9 mouse cellular contexts compared by ENCODE assay signal in the genomic region with DNA sequence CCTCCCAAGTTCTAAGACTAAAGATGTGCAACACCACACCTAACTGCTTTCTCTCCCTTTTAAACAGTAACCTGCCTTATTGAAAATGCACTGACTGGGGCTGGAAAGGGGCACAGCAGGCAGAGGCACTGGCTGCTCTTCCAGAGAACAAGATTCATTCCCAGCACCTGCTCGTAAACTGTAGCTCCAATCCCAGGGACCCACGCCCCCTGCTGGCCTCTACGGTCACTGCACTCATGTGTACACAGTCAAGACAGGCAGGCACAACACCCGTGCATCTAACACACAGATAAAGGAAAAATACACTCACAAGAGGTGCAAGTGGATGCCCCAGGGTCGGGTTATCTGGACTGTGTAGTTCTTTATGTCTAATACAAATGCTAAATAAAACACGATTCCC. TPM values are rescaled to one million over a fixed set of nuclear protein-coding genes. Genes with fewer than 3 reads are reported as not detected.
DNase-seq lines count a peak whose midpoint lies in the region; ATAC-seq and TF ChIP-seq lines count a peak whose summit lies in the region.
"Had no signal": no experiment of that assay in that cellular context is flagged by ENCODE, and none has a peak within 500 bp of the region (broad histone marks: within the 10 kb centered on the region; RNA-seq: fewer than 3 reads in every experiment).

No protein-coding gene starts in this region.

- ATAC-seq in kidney, embryonic 14.5 days (ENCODE audit: low FRiP score, low TSS enrichment), result no peak
- ATAC-seq in erythroblast, adult 5-6 weeks (replicated peaks; ENCODE audit: low FRiP score, poor library complexity, severe bottlenecking), result peak; percentile 83

- no peaks in the 10 kb centered on the region for H3K4me1 ChIP-seq in kidney, adult 2 months (ENCODE audit: control insufficient read depth, insufficient read depth, low read length)
- H3K4me1 ChIP-seq in kidney, embryonic 14.5 days (ENCODE audit: control insufficient read depth, insufficient read depth, low read length), result no peaks in the 10 kb centered on the region
- H3K4me1 ChIP-seq: midbrain, embryonic 12.5 days had no signal

- H3K36me3 ChIP-seq in kidney, adult 2 months (ENCODE audit: control insufficient read depth, insufficient read depth, low read length), result no peaks in the 10 kb centered on the region
- H3K36me3 ChIP-seq in kidney, embryonic 14.5 days (ENCODE audit: control insufficient read depth, insufficient read depth, low read length), result peaks cover 3% of the 10 kb centered on the region; the same call in 1 of the 2 replicates
- H3K36me3 ChIP-seq: midbrain, embryonic 12.5 days had no signal

- H3K4me3 ChIP-seq in kidney, adult 2 months (ENCODE audit: insufficient read depth, low read depth, low read length), result no peak overlapping the region
- no peak overlapping the region for H3K4me3 ChIP-seq in kidney, embryonic 14.5 days (ENCODE audit: low read length)
- H3K4me3 ChIP-seq: midbrain, embryonic 12.5 days had no signal

- H3K27me3 ChIP-seq in kidney, adult 2 months (replicated peaks; ENCODE audit: control insufficient read depth, insufficient read depth, low read length), result no peaks in the 10 kb centered on the region
- H3K27me3 ChIP-seq in kidney, embryonic 14.5 days (ENCODE audit: control insufficient read depth, insufficient read depth, low read length), result no peaks in the 10 kb centered on the region
- H3K27me3 ChIP-seq: midbrain, embryonic 12.5 days had no signal

- TF ChIP-seq POLR2A in kidney, adult 2 months (IDR thresholded peaks at IDR 0.05; ENCODE audit: low read depth, low read length), result no peak

- no peak overlapping the region for H3K9ac ChIP-seq in kidney, embryonic 14.5 days (ENCODE audit: low read depth, low read length)
- H3K9ac ChIP-seq: midbrain, embryonic 12.5 days had no signal

- H3K27ac ChIP-seq in kidney, adult 2 months (ENCODE audit: insufficient read depth, low read depth, low read length), result no peak overlapping the region
- no peak overlapping the region for H3K27ac ChIP-seq in kidney, embryonic 14.5 days (ENCODE audit: low read depth, low read length)
- H3K27ac ChIP-seq: midbrain, embryonic 12.5 days had no signal

- no peaks in the 10 kb centered on the region for H3K9me3 ChIP-seq in kidney, embryonic 14.5 days (ENCODE audit: control insufficient read depth, low read length)
- H3K9me3 ChIP-seq: midbrain, embryonic 12.5 days had no signal

- peak; percentile 69 for DNase-seq in kidney, adult 2 months
- peak; percentile 84 for DNase-seq in ES-CJ7 (ENCODE audit: low read depth, low spot score)
- peak; percentile 74 for DNase-seq in adrenal gland, postnatal 10 days
- DNase-seq in lung, postnatal 14 days, result peak; percentile 51
- DNase-seq in testis, postnatal 10 days (ENCODE audit: low spot score), result peak; percentile 81

- 71% methylated on average over 6 of the region's 6 CpGs for WGBS in kidney, adult 2 months
- 69% methylated on average over 6 of the region's 6 CpGs for WGBS in kidney, embryonic 14.5 days

- TF ChIP-seq CTCF in kidney, adult 2 months (conservative IDR thresholded peaks at IDR 0.05; ENCODE audit: insufficient read depth, insufficient read length, low read depth, low read length), result peak; percentile 82

- no peak overlapping the region for H3K4me2 ChIP-seq in kidney, embryonic 14.5 days (replicated peaks; ENCODE audit: low read depth, low read length)
- H3K4me2 ChIP-seq: midbrain, embryonic 12.5 days had no signal

RNA-seq across cellular contexts. Expression of a gene that starts 31.7 kb away (rescaled TPM):
- 24.5 and 25.9 TPM in 2 replicates for polyA plus RNA-seq in kidney, adult 2 months (2012; rRNA removed)
- 65.9 and 79.1 TPM in 2 replicates for polyA plus RNA-seq in kidney, embryonic 14.5 days (2014; fragmentation: Nextera tagmentation; extraction: Ambion mirVana)
- total RNA-seq in adrenal gland, postnatal 10 days (2021), result 10 to 100 TPM; 77.0 to 81.8 TPM
- total RNA-seq in erythroblast, adult 5-6 weeks (2015; ENCODE audit: low replicate concordance), result 28.8 and 41.3 TPM in 2 replicates
- total RNA-seq in erythroblast, adult 5-6 weeks (2017; ENCODE audit: low replicate concordance), result 3.8 and 4.3 TPM in 2 replicates

RNA-seq across cellular contexts. Expression of a gene that starts 35.5 kb away (rescaled TPM):
- 19.4 and 20.6 TPM in 2 replicates for polyA plus RNA-seq in kidney, adult 2 months (2012; rRNA removed)
- 17.5 and 23.7 TPM in 2 replicates for polyA plus RNA-seq in kidney, embryonic 14.5 days (2014; fragmentation: Nextera tagmentation; extraction: Ambion mirVana)
- 1 to 10 TPM; 6.3 to 6.8 TPM for total RNA-seq in adrenal gland, postnatal 10 days (2021)
- total RNA-seq in erythroblast, adult 5-6 weeks (2015; ENCODE audit: low replicate concordance), result 0.63 TPM in 1 of 2 replicates, not detected in the other
- total RNA-seq in erythroblast, adult 5-6 weeks (2017; ENCODE audit: low replicate concordance), result not detected in 2 replicates

RNA-seq across cellular contexts. Expression of a gene that starts 54.9 kb away (rescaled TPM):
- polyA plus RNA-seq in kidney, adult 2 months (2012; rRNA removed), result not detected in 2 replicates
- polyA plus RNA-seq in kidney, embryonic 14.5 days (2014; fragmentation: Nextera tagmentation; extraction: Ambion mirVana), result 0.43 and 0.55 TPM in 2 replicates
- not detected for total RNA-seq in adrenal gland, postnatal 10 days (2021)
- total RNA-seq in erythroblast, adult 5-6 weeks (2015; ENCODE audit: low replicate concordance), result not detected in 2 replicates
- not detected in 2 replicates for total RNA-seq in erythroblast, adult 5-6 weeks (2017; ENCODE audit: low replicate concordance)
- total RNA-seq: heart, adult 18-20 months had no signal

Comparison
In these comparisons a context has a peak if more than half of its experiments do, and no peak if none do; other contexts are left out.
1. RNA of a gene that starts 35.5 kb away (total RNA-seq): 6.3 to 6.8 TPM in adrenal gland, postnatal 10 days; 0.63 TPM in erythroblast, adult 5-6 weeks; every median in the first group is over 4 times any median in the second.
2. Peak in every context shown above with its lines, with median percentiles within 50 percentile points of each other: DNase-seq.